Mouse (Mus musculus): ENCODE results near the gene Usp36. TPM values are rescaled to one million over a fixed set of nuclear protein-coding genes. Genes with fewer than 3 reads are reported as not detected.

Gene Usp36
- polyA plus RNA-seq, 1 experiment from 2014 or later: 17.4 TPM

DNA sequence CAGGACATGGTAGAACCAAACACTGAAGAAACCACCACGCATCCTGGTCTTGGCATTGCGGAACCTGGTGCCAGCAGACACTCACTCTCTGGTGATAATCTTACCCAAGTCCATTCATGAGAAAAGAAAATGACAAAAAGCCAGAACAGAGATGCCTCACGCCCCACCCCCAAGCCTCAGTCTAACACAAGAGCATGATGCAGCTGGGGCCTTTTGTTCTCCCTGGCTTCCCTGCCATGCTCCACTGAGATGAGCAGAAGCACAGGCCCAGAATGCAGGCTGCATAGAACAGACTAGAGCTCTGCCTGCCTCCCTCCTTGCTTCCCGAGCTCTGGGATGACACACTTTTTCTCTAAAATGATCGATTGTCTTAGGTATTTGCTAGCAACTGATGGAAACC lies 26.9 kb downstream of the Usp36 start:
- Histone ChIP-seq H3K9ac (replicated peaks) (no peak overlapping the region), H3K27me3 (no peaks in the 10 kb centered on the region), H3K4me2 (replicated peaks) (no peak overlapping the region), H3K9me3 (no peaks in the 10 kb centered on the region), H3K36me3 (peaks cover 93% of the 10 kb centered on the region), H3K4me1 (no peaks in the 10 kb centered on the region), H3K4me3 (no peak overlapping the region), H3K27ac (replicated peaks) (peak overlapping the region; percentile 23; the same call in 1 of the 2 replicates)
- ATAC-seq (replicated peaks): no peak
- 89% methylated on average over 5 of the region's 5 CpGs for WGBS

DNA sequence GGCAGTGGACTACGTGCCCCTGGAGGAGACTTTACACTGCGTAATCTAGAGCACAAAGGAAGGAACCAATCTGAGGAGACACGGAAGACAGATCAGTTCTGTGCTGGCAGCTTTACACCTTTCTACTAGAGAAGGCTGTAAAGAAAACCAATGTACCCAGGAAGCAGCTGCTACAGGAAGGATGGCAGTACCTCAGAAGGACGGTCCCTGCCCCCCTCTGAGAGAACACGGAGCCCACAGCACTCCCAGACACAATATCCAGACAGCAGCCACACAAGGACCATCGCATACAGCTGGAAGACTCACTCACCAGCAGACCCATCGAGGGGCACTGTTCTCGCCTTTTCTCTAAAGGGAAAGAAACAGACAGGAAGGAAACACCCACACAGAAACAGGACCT lies 30.0 kb downstream of the Usp36 start:
- no peak overlapping the region for H3K27ac ChIP-seq (replicated peaks)
- H3K4me1 ChIP-seq: peaks cover 4% of the 10 kb centered on the region
- WGBS: 93% methylated on average over 8 of the region's 8 CpGs

DNA sequence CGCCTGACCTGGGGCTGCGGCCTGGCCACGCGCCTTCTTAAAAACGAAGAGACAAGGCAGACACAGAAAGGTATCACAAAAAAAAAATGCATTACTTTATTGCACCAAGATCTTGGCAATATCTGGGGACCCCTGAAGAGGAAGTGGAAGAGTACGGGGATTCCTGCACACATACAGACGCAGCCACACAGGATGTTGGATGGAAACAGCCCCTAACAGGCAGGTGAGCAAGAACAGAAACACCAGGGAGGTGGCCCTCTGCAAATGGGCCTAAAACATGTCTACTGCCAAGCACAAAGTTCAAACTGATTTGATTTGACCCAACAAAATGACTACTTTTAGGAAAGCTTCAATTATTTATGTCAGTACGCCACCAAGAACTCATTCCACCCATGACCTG lies 30.5 kb downstream of the Usp36 start:
- H3K4me1 ChIP-seq: peaks cover 9% of the 10 kb centered on the region
- no peak overlapping the region for H3K27ac ChIP-seq (replicated peaks)
- H3K9ac ChIP-seq (replicated peaks): no peak overlapping the region
- WGBS: 97% methylated on average over 8 of the region's 8 CpGs
- no peak overlapping the region for H3K4me3 ChIP-seq
- no peak for ATAC-seq (replicated peaks)
- no peaks in the 10 kb centered on the region for H3K9me3 ChIP-seq
- H3K4me2 ChIP-seq (replicated peaks): no peak overlapping the region
- no peaks in the 10 kb centered on the region for H3K27me3 ChIP-seq
- peaks cover 69% of the 10 kb centered on the region for H3K36me3 ChIP-seq

More for the DNA sequence above, 30.0 kb downstream of the Usp36 start:
- H3K9me3 ChIP-seq: no peaks in the 10 kb centered on the region
- H3K4me3 ChIP-seq: no peak overlapping the region
- H3K36me3 ChIP-seq: peaks cover 74% of the 10 kb centered on the region
- no peaks in the 10 kb centered on the region for H3K27me3 ChIP-seq
- no peak overlapping the region for H3K9ac ChIP-seq (replicated peaks)
- H3K4me2 ChIP-seq (replicated peaks): no peak overlapping the region
- ATAC-seq (replicated peaks): no peak

DNA sequence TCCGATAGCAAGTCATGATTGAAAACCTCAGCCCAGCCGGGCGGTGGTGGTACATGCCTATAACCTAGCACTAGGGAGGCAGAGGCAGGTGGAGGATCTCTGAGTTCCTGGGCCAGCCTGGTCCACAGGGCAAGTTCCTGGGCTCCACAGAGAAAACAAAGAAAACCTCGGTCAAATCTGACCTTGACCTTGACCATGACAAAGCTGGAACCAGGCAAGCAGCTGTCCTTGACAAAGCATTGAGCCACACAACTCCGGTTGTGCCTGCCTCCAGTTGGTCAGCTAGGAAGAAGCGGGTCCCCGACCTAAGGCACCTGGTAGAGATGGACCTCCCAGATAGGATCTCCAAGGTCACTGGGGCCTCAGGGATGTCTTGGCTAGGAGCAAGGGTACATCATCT lies 33.7 kb downstream of the Usp36 start:
- Histone ChIP-seq H3K9ac (replicated peaks) (no peak overlapping the region), H3K27me3 (no peaks in the 10 kb centered on the region), H3K4me1 (peaks cover 23% of the 10 kb centered on the region), H3K36me3 (peaks cover 39% of the 10 kb centered on the region), H3K4me2 (replicated peaks) (no peak overlapping the region), H3K27ac (replicated peaks) (no peak overlapping the region), H3K4me3 (no peak overlapping the region), H3K9me3 (no peaks in the 10 kb centered on the region)
- 93% methylated on average over 7 of the region's 7 CpGs for WGBS
- no peak for ATAC-seq (replicated peaks)

DNA sequence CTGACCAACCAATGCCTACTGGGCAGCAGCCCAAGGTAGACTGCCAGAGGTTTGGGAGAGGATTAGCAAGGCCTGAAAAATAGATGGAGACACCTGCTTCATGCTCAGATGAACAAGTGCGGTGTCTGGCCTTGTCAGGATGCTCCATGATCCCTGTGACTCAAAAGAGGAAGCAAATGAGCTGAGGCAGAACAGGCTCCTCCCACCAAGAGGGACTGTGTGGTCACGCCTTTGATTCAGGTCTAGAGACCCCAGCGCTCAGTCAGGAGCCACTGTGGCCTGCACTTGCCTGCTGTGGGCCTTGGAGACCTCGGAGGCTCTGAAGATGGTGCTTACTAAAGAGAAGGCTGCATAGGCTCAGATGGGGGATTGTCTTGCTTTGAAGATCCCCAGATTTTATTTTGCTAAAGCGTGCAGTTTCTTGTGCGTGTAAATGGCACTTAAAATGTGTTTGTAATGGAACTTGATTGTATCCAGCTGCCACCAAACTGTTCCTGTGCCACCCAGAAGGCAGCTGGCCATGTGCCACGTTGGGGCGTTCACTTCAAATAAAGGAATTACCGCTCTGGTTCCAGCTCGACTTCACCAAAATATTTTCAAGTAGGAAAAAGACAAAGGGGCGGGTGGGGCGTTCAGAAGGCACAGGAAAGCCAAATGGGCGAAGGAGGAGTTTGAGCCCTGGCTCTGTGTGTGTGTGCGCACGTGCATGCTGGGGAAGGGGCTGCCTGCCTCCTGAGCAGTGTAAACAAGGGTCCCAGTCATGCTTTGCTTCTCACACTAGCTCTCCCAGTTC lies 35.7 kb downstream of the Usp36 start:
- Histone ChIP-seq H3K4me3 (no peak overlapping the region), H3K4me2 (replicated peaks) (no peak overlapping the region), H3K9me3 (no peaks in the 10 kb centered on the region), H3K4me1 (peaks cover 23% of the 10 kb centered on the region), H3K27ac (replicated peaks) (peak overlapping the region; percentile 90), H3K36me3 (peaks cover 18% of the 10 kb centered on the region), H3K27me3 (no peaks in the 10 kb centered on the region), H3K9ac (replicated peaks) (no peak overlapping the region)
- ATAC-seq (replicated peaks): peak; percentile 86
- WGBS: 16% methylated on average over 15 of the region's 15 CpGs

DNA sequence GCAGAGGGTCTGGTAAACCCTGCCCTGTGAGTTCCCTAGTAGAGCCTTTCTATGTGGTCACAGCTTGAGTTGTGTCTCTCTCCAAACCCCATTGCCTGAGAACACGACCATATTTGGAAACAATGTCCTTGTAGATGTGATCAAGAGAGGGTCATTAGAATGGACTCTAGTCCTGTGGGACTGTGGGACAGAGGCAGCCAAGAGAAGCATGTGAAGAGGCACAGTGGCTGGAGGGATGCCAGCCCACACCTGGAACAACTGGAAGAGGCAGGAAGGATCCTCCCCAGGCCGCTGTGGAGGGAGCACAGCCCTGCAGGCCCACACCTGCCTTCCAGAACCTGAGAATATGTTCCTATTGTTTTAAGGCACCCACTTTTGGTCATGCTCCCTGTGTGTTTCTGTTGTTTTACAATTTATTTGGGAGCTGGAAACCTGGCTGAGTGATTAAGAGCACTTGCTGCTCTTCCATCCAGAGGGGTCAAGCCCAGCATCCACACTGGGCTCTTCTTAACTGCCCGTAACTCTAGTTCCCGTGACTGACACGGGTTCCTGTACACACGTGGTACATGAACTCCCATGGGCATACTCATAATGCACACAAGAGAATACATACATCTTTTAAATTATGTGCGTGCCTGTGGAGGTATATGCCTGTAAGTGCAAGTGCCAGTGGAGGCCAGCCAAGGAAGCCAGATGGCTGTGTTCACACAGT lies 36.4 kb downstream of the Usp36 start:
- H3K27ac ChIP-seq (replicated peaks): peak overlapping the region; percentile 90
- H3K27me3 ChIP-seq: no peaks in the 10 kb centered on the region
- H3K36me3 ChIP-seq: peaks cover 12% of the 10 kb centered on the region
- WGBS: 82% methylated on average over 7 of the region's 7 CpGs
- no peak overlapping the region for H3K9ac ChIP-seq (replicated peaks)
- H3K9me3 ChIP-seq: no peaks in the 10 kb centered on the region
- H3K4me3 ChIP-seq: no peak overlapping the region
- H3K4me1 ChIP-seq: peaks cover 30% of the 10 kb centered on the region
- no peak overlapping the region for H3K4me2 ChIP-seq (replicated peaks)
- ATAC-seq (replicated peaks): no peak; the same call in 1 of the 2 replicates

DNA sequence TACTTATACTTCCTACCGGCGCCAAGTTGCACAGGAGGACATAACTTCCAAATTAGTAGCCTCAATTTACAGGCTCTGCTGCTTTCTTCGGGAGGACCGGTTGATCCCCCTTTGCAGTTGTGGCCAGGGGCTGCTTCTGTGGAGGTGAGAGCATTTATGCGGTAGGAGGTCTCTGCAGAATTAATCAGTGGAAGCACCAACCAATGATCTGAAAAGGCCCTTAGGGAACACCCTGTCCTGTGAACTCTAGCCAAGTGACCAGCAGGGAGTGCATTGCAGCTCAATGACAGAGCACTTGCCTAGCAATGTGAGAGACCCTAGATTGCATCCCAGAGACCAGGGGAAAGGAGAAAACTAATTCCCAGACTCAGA lies 41.0 kb downstream of the Usp36 start:
- Histone ChIP-seq H3K9me3 (no peaks in the 10 kb centered on the region), H3K4me1 (peaks cover 31% of the 10 kb centered on the region), H3K4me3 (peak overlapping the region; percentile 71), H3K27me3 (no peaks in the 10 kb centered on the region), H3K36me3 (no peaks in the 10 kb centered on the region), H3K4me2 (replicated peaks) (peak overlapping the region; percentile 78), H3K27ac (replicated peaks) (peak overlapping the region; percentile 54), H3K9ac (replicated peaks) (no peak overlapping the region; the same call in 1 of the 2 replicates)
- WGBS: under 1% methylated on average over 5 of the region's 5 CpGs
- ATAC-seq (replicated peaks): peak; percentile 3; the same call in 1 of the 2 replicates

DNA sequence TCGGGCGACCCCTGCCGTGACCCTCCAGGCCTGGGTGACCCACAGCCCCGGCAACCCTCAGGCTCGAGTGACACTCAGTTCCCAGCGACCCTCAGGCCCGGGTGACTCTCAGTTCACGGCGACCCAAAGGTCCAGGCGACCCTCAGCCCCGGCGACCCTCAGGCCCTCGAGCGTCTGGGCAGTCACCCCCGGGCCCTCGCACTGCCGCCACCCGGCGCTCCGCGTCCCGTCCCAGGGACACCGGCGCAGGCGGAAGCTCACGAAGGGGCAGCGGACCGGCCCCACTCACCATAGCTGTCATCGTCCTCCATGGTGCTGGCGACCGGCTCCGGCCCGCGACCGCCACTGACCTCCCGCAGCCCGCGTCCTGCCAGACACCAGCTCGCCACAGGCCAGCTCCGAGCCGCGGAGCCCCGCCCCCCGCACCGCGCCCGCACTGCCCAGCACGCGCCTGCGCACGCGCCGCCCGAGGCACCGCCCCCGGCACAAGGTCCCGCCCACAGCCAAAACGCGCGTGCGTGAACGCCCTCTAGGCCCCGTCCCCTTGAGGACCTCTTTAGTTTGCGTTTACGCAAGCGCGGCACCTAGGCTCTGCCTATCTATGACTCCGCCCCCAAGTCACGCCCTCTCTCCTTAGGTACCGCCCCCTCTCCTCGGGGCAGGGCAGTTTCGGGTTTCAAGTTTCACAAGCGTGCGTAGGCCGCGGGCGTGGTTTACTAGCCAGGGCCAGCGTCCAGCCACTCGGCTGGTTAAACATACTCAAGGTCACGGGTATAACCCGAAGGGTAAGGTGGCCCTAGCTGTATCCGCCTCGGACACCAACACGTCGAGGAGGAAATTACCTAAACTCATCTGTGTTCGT lies 41.7 kb downstream of the Usp36 start, which contains the start of gene Cyth1:
Gene Cyth1 (minus strand): TSS at position 443 of the 862 bp plus-strand sequence.
- Histone ChIP-seq H3K9ac (replicated peaks) (peak within 1 kb of the TSS; percentile 75), H3K4me3 (peak within 1 kb of the TSS; percentile 71), H3K27me3 (no peaks in the 10 kb centered on the region), H3K27ac (replicated peaks) (peak within 1 kb of the TSS; percentile 54), H3K4me2 (replicated peaks) (peak within 1 kb of the TSS; percentile 78), H3K36me3 (no peaks in the 10 kb centered on the region), H3K9me3 (no peaks in the 10 kb centered on the region), H3K4me1 (peaks cover 25% of the 10 kb centered on the region)
- WGBS: under 1% methylated on average over 86 of the region's 86 CpGs
- peak; percentile 94 for ATAC-seq (replicated peaks)

DNA sequence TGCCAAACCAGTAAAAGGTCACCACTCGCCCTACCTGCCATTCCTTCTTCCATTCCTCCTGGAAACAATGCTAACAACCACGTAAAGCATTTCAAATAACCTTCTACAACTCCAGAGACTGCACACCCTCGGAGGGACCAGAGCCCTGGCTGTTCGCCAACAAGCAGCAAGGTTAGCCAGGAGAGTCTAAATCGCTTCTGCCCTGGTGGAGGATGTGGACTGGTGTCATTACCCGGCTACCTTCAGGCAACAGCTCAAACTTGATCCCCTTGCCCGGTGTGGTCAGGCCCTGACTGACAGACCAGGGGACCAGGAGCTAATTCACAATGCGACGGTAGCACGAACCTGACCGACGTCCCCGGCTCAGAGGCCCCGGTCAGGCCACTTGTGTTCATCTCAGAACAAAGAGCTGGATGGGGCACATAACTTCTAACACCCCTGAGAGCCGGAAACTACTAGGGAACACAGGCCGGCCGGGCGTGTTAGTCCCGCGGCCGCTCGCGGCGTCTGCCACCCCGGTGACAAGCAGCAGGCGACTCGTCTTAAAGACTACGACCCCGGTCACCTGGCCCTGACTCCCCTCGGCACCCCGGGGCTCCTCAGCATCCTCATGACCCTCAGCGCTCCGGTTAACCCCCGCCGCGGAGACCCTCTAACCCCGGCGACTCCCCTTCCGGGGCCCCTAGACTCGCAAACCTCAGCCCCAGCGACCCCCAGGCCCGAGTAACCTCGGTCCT lies 42.5 kb downstream of the Usp36 start:
- Histone ChIP-seq H3K36me3 (no peaks in the 10 kb centered on the region), H3K4me3 (peak overlapping the region; percentile 71), H3K4me1 (peaks cover 23% of the 10 kb centered on the region), H3K4me2 (replicated peaks) (peak overlapping the region; percentile 78), H3K27me3 (no peaks in the 10 kb centered on the region), H3K9me3 (no peaks in the 10 kb centered on the region), H3K9ac (replicated peaks) (peak overlapping the region; percentile 75), H3K27ac (replicated peaks) (no peak overlapping the region)
- peak; percentile 3 for ATAC-seq (replicated peaks)
- 2% methylated on average over 43 of the region's 43 CpGs for WGBS

DNA sequence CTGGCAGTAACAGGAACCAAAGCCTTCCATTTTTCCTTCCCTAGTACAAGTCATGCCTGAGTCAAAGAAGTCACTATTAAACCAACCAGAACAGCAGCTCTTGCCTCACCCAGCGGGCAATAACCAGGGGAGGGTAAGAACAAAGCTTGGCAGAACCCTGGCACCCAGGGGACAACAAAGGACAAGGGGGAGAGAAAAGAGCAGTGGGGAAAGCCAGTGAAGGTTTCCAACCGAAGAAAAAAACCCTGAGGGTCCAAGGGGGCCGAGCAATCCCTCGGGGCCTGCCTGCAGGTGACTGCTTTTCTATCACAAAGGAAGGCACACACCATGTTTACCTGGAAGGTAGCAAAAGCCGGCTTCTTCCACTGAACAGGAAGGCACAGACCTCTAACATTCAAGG lies 43.3 kb downstream of the Usp36 start:
- no peak for ATAC-seq (replicated peaks)
- Histone ChIP-seq H3K4me1 (peaks cover 23% of the 10 kb centered on the region), H3K9me3 (no peaks in the 10 kb centered on the region), H3K4me2 (replicated peaks) (peak overlapping the region; percentile 78), H3K27ac (replicated peaks) (no peak overlapping the region), H3K4me3 (peak overlapping the region; percentile 71), H3K27me3 (no peaks in the 10 kb centered on the region), H3K9ac (replicated peaks) (peak overlapping the region; percentile 75; the same call in 1 of the 2 replicates), H3K36me3 (no peaks in the 10 kb centered on the region)
- 40% methylated on average over 5 of the region's 5 CpGs for WGBS

DNA sequence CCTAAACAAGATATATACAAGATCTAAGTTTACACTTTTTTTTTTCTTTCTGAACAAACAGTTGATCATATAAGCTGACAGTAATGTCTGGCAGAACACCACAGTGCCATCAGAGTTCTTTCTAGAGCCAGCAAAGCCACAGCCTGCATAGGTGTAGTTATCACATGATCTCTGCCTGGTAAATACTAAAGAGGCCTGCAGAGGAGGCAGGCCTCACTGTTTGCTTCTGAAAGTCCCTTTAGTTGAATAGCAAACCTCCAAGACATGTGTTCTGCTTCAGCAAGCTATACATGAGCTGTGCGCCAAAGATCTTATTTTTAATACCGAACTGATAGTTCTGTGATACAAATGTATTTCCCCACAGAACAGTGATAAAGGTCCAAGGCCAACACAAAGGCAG lies 44.9 kb downstream of the Usp36 start:
- H3K4me1 ChIP-seq: peaks cover 29% of the 10 kb centered on the region
- 97% methylated on average over 2 of the region's 2 CpGs for WGBS
- H3K4me2 ChIP-seq (replicated peaks): no peak overlapping the region
- H3K27ac ChIP-seq (replicated peaks): no peak overlapping the region
- H3K36me3 ChIP-seq: no peaks in the 10 kb centered on the region
- ATAC-seq (replicated peaks): no peak
- no peaks in the 10 kb centered on the region for H3K27me3 ChIP-seq
- H3K9me3 ChIP-seq: no peaks in the 10 kb centered on the region
- H3K4me3 ChIP-seq: no peak overlapping the region
- no peak overlapping the region for H3K9ac ChIP-seq (replicated peaks)

Measured in forebrain, embryonic 15.5 days (tissue).